Mouse (Mus musculus) hindbrain, postnatal 0 days (tissue): ENCODE measurements around the gene Il1f6. TPM values are rescaled to one million over a fixed set of nuclear protein-coding genes. Genes with fewer than 3 reads are reported as not detected.
A peak's percentile ranks its signal among the peaks of the same experiment; 100 is the strongest.
"Not testable (repeated sequence)": the region's sequence is repeated elsewhere in the genome, so short reads cannot be mapped to it uniquely, and the experiment has no call there.

Source experiments
- ATAC-seq: fragments of 200-750 bp; cut with Nextera tagmentation; 2 replicates; pipeline ENCODE4 v1.8.0; 2017; ENCODE audit warnings: mild to moderate bottlenecking, moderate TSS enrichment, moderate library complexity
- DNase-seq: peaks from one replicate; pipeline ENCODE4 v3.0.0-alpha.2; 2015; ENCODE audit warnings: low spot score
- H3K27ac ChIP-seq: fragments of 300-500 bp; sonication (generic); 2 replicates; pipeline ENCODE4 v1.5.1; 2014; ENCODE audit warnings: mild to moderate bottlenecking
- H3K27me3 ChIP-seq: fragments of 300-500 bp; sonication (generic); 2 replicates; pipeline ENCODE4 v1.6.1; 2014; ENCODE audit warnings: low read length, mixed read lengths; ENCODE audit not compliant: insufficient read depth
- H3K36me3 ChIP-seq: fragments of 300-500 bp; sonication (generic); 2 replicates; pipeline ENCODE4 v1.6.1; 2014; ENCODE audit warnings: low read length, mixed read lengths; ENCODE audit not compliant: insufficient read depth
- H3K4me1 ChIP-seq: fragments of 300-500 bp; sonication (generic); 2 replicates; pipeline ENCODE4 v1.6.1; 2014; ENCODE audit warnings: antibody characterized with exemption, low read length, mixed read lengths; ENCODE audit not compliant: insufficient read depth
- H3K4me2 ChIP-seq: fragments of 300-500 bp; sonication (generic); 2 replicates; pipeline ENCODE4 v1.6.1; 2014; ENCODE audit warnings: low read depth, mild to moderate bottlenecking, low read length, moderate library complexity, mixed read lengths
- H3K4me3 ChIP-seq: fragments of 300-500 bp; sonication (generic); 2 replicates; pipeline ENCODE4 v1.5.1; 2014; ENCODE audit warnings: low read length
- H3K9ac ChIP-seq: fragments of 300-500 bp; sonication (generic); replicated peaks from 2 replicates; pipeline ENCODE4 v1.6.1; 2014; ENCODE audit warnings: mild to moderate bottlenecking, low read length, moderate library complexity, mixed read lengths
- H3K9me3 ChIP-seq: fragments of 300-500 bp; sonication (generic); 2 replicates; pipeline ENCODE4 v1.6.1; 2016; ENCODE audit warnings: low read length, mixed read lengths
- CTCF ChIP-seq: IDR thresholded peaks from 2 replicates; pipeline ENCODE4 v1.5.1; 2016; ENCODE audit warnings: antibody characterized with exemption, control low read depth, low read depth
- WGBS: fragments of 180-500 bp; shearing (Covaris S2); extraction: QIAGEN DNeasy Blood & Tissue Kit; methylation state at CpG from one replicate; pipeline ENCODE4 v1.1.7; 2014; 5-methylcytosine and 5-hydroxymethylcytosine counted together
- polyA plus RNA-seq: library from polyadenylated mRNA; unstranded; fragments of >200 nt; fragmentation: Nextera tagmentation; extraction: Ambion mirVana; gene quantifications from 2 replicates; pipeline ENCODE4 v1.2.1, GENCODE M21; 2015
- total RNA-seq: library from RNA; depleted of rRNA; stranded (reverse); fragments of >200 nt; gene quantifications from 2 replicates; pipeline ENCODE4 v1.2.3, GENCODE M21; 2014; rRNA removed

Il1f6 gene
- total RNA-seq (not detected in 2 replicates), polyA plus RNA-seq (not detected in 2 replicates)

DNA sequence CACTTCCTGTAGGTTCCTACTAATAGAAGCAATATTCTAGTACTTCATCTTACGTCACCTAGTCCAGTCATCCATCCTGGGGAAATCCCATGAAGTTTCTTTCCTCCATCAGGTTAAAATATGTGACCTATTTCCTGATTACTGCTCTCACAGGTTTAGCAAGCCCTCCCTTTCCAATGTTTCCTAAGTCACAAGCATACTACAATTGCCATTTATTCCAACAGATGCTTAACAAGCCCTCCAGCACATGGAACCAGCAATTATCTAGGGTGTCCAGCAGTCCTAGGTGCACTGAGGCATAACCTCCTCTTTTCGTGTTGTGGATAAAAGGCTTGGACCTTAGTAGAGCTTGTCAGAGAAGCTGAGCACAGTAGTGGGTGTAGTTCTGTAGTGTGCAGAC, at the start of gene Il1f6:
Gene Il1f6 (plus strand): TSS at position 301 of the 400 bp plus-strand sequence.
- no peaks in the 10 kb centered on the region for H3K27me3 ChIP-seq
- TF ChIP-seq CTCF = no peak
- no peaks in the 10 kb centered on the region for H3K4me1 ChIP-seq
- 69% methylated on average over 2 of the region's 2 CpGs for WGBS
- H3K4me3 ChIP-seq = no peak within 1 kb of the TSS
- no peaks in the 10 kb centered on the region for H3K9me3 ChIP-seq
- H3K9ac ChIP-seq = no peak within 1 kb of the TSS
- H3K36me3 ChIP-seq = no peaks in the 10 kb centered on the region
- no peak within 1 kb of the TSS for H3K27ac ChIP-seq
- H3K4me2 ChIP-seq = no peak within 1 kb of the TSS
- no peak for DNase-seq
- ATAC-seq = no peak

DNA sequence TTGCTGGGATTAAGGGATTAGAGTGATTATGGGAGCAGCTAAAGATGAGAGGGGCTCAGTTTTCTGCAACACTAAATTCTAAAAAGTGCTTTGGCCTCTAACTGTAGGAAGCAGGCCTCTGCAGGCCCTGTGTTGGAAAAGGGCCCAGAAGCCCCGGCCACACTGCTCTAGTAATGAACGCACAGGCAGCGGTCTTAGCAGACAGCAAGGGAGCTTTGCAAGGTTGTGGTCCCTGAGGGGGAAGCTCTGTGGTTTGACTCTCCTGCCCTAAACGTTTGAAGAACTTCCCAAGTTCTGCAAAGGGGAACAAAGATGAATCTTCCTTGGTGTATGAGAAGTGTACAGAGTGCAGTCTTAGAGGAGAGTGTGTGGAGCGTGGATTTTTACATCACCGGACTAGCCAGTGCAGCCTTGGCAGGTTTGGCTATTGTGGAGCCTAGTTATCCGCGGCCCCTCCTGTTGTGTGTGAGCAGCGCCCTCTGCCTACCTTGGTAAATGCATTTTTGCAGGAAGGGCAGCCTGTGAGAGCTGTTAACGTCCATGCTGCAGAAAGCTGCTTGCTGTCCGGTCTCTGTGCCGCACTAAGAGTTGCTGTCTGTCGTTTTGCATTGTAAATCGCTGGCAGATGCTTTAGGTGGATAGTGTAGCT, 33.4 kb upstream of the Il1f6 start:
- peak; percentile 93 for ATAC-seq
- H3K4me3 ChIP-seq, H3K27ac ChIP-seq, H3K9me3 ChIP-seq, H3K4me1 ChIP-seq, H3K27me3 ChIP-seq, H3K9ac ChIP-seq, H3K36me3 ChIP-seq: not testable (repeated sequence)
- peak; percentile 76 for TF ChIP-seq CTCF
- WGBS = 11% methylated on average over 14 of the region's 14 CpGs
- peak overlapping the region; percentile 40 for H3K4me2 ChIP-seq
- peak; percentile 80 for DNase-seq

DNA sequence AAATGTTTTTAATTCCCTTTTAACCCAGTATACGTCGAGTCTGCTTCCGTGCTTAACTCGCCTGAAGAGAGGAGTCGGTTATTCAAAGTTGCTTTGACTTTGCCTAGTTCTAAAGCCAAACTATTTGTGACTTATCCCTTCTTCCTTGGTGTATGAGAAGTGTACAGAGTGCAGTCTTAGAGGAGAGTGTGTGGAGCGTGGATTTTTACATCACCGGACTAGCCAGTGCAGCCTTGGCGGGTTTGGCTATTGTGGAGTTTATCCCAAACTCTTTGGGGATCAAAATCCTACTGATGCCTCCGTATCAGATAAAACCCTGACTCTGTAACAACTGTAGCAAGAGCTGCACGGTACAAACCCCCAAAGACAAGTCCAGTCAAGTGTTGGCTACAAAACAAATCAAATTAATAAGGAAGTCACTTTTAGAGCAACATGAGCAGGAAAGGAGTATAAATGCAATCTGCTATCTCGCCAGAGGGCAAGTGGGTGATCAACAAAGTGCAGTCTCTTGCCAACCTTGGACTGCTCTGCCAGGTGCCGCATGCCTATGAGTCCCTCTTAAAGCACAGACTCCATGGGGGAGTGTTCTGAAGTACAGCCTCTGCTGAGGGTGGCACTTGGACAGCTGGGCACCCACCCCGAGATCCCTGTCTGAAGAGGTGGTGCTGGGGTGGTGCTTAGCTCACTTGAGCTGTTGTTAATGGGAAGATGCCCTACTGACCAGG, 32.6 kb upstream of the Il1f6 start:
- peak overlapping the region; percentile 40 for H3K4me2 ChIP-seq
- not testable (repeated sequence) for ATAC-seq, H3K4me3 ChIP-seq, H3K4me1 ChIP-seq, H3K9ac ChIP-seq, H3K36me3 ChIP-seq, DNase-seq, H3K9me3 ChIP-seq, H3K27me3 ChIP-seq, H3K27ac ChIP-seq
- WGBS = 62% methylated on average over 13 of the region's 13 CpGs

DNA sequence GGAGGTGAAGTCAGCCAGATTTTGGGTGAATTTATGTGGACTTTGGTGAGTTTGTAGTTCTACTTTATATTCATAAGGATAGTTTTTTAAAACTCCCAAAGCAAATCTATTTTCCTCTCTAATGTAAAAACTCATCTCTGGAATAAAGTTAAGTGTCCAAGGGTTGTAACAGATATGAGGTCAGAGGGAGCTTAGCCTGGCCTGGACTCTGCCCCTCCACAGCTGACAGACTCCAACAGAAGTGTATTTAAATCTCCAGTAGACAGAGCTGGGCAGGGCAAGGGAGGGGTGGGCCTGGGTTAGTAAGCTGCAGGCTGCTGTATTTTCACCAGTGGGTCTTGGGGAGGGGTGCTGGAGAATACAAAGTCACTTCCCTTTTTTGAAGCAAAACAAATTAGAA, 31.1 kb upstream of the Il1f6 start:
- H3K27ac ChIP-seq, H3K4me2 ChIP-seq, H3K4me3 ChIP-seq, H3K27me3 ChIP-seq, H3K9me3 ChIP-seq, ATAC-seq, DNase-seq, H3K4me1 ChIP-seq, H3K36me3 ChIP-seq, H3K9ac ChIP-seq: not testable (repeated sequence)

DNA sequence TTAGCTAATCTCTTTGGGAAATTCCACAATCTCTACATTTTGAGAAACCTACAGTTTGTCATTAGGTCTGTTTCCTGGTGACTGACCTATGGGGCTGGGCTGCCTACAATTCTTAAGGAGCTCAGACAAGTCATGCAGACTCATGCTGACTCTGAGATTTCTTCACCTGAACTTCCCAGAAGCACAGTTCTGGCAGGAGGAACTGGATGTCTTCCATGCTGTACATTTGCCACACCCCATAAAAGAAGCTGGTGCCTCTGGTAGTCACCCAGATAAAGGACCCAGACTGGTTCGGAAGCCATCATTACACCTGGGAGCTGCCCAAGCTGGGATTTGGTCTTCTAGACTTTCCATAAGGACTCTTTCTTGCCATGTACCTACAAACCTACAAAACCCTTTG, 29.0 kb upstream of the Il1f6 start, which contains the start of gene Il1f9:
Gene Il1f9 (plus strand): TSS at position 301 of the 400 bp plus-strand sequence.
- Histone ChIP-seq H3K27me3 (no peaks in the 10 kb centered on the region), H3K9me3 (no peaks in the 10 kb centered on the region), H3K4me2 (no peak within 1 kb of the TSS), H3K36me3 (no peaks in the 10 kb centered on the region), H3K9ac (no peak within 1 kb of the TSS), H3K4me3 (no peak within 1 kb of the TSS), H3K27ac (no peak within 1 kb of the TSS), H3K4me1 (no peaks in the 10 kb centered on the region)
- 100% methylated on average over 1 of the region's 1 CpGs for WGBS
- no peak for ATAC-seq
- DNase-seq = no peak
- TF ChIP-seq CTCF = no peak

- DNase-seq (no peak), ATAC-seq (no peak)
- H3K4me3 ChIP-seq = no peak overlapping the region
- no peaks in the 10 kb centered on the region for H3K9me3 ChIP-seq
- H3K9ac ChIP-seq = no peak overlapping the region
- H3K4me2 ChIP-seq = no peak overlapping the region
- H3K4me1 ChIP-seq = no peaks in the 10 kb centered on the region
- no peak for TF ChIP-seq CTCF
- no peak overlapping the region for H3K27ac ChIP-seq
- H3K27me3 ChIP-seq = no peaks in the 10 kb centered on the region
- no peaks in the 10 kb centered on the region for H3K36me3 ChIP-seq
- WGBS = 80% methylated on average over 6 of the region's 6 CpGs
Observed at GRCm38 (mm10) chr2:24187585-24187984, 27.6 kb upstream of the Il1f6 start.

GRCm38 (mm10) chr2:24188189-24188588, 27.0 kb upstream of the Il1f6 start:
- DNase-seq (no peak), ATAC-seq (no peak)
- whole genome bisulfite sequencing = 60% methylated on average over 1 of the region's 1 CpGs
- Histone ChIP-seq H3K4me2 (no peak overlapping the region), H3K36me3 (no peaks in the 10 kb centered on the region), H3K9ac (no peak overlapping the region), H3K27ac (no peak overlapping the region), H3K9me3 (no peaks in the 10 kb centered on the region), H3K4me1 (no peaks in the 10 kb centered on the region), H3K4me3 (no peak overlapping the region), H3K27me3 (no peaks in the 10 kb centered on the region)
- TF ChIP-seq CTCF = 0 out of 2 replicates have a peak, but pooled peaks have one; percentile 23
